Mouse (Mus musculus) G1E (cell line): ENCODE data around the gene Rnf215.

Experiments used
- CTCF ChIP-seq: IDR thresholded peaks from 2 replicates; pipeline ENCODE4 v1.5.1; 2012; ENCODE audit warnings: low read depth, low read length, inconsistent platforms, mixed read lengths
- POLR2AphosphoS5 ChIP-seq: IDR thresholded peaks from 2 replicates; pipeline ENCODE4 v1.6.1; 2012; ENCODE audit warnings: low read depth, low read length, inconsistent platforms; ENCODE audit not compliant: insufficient replicate concordance

GRCm38 (mm10) chr11:4112033-4112432 is 23.0 kb upstream of the Rnf215 start:
- no peak for TF ChIP-seq CTCF
- no peak for TF ChIP-seq POLR2AphosphoS5
